Mouse (Mus musculus): ENCODE measurements at regions not wholly inside any gene's neighbourhood (a gene's known extent, or its start where the extent isn't known, plus 50 kb on each side); places are given as distances from the start of the nearest gene placed in this dataset.

- TF ChIP-seq CTCF (IDR thresholded peaks at IDR 0.05; ENCODE audit: borderline replicate concordance, insufficient read depth, low read depth, low read length): no peak
- TF ChIP-seq POLR2A (IDR thresholded peaks at IDR 0.05; ENCODE audit: borderline replicate concordance, insufficient read depth, low read length): no peak
Observed at GRCm38 (mm10) chr12:6087627-6088350, 712.3 kb upstream of the Klhl29 start.

Data from cerebellum, adult 2 months (tissue).